Mouse (Mus musculus) C2C12 (cell line): ENCODE results near the gene Rc3h1.

Source experiments
- CTCF ChIP-seq: IDR thresholded peaks from one replicate; pipeline ENCODE4 v1.5.1; 2011; ENCODE audit not compliant: control insufficient read depth, insufficient read depth, insufficient read length
- USF1 ChIP-seq: IDR thresholded peaks from one replicate; pipeline ENCODE4 v1.6.1; 2011; ENCODE audit warnings: low read depth, mild to moderate bottlenecking, control low read depth, moderate library complexity

DNA sequence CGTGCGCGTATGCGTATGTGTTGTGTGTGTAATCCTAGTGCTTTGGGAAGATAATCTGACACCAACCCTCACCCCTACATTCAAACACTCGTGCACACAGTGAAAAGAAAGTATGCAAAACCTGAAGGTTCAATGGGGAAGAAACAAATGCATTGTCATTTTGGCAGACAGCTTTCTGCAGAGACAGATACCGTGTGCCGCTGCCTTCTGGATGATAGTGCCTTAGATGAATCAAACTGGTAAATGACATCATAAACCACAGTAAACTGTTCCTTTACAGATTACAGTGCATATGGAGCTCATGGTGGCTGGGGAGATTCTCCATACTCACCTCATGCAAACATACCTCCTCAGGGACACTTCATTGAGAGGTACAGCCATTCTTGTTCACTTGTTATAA, 57.0 kb downstream of the Rc3h1 start:
- TF ChIP-seq CTCF, result no peak
- TF ChIP-seq USF1, result no peak
